Mouse (Mus musculus): ENCODE results near the gene Sp6. TPM values are rescaled to one million over a fixed set of nuclear protein-coding genes. Genes with fewer than 3 reads are reported as not detected.
A peak's percentile ranks its signal among the peaks of the same experiment; 100 is the strongest.

The Sp6 gene
- total RNA-seq, 2 experiments from 2014 or later: 0.07 to 0.12 TPM

DNA sequence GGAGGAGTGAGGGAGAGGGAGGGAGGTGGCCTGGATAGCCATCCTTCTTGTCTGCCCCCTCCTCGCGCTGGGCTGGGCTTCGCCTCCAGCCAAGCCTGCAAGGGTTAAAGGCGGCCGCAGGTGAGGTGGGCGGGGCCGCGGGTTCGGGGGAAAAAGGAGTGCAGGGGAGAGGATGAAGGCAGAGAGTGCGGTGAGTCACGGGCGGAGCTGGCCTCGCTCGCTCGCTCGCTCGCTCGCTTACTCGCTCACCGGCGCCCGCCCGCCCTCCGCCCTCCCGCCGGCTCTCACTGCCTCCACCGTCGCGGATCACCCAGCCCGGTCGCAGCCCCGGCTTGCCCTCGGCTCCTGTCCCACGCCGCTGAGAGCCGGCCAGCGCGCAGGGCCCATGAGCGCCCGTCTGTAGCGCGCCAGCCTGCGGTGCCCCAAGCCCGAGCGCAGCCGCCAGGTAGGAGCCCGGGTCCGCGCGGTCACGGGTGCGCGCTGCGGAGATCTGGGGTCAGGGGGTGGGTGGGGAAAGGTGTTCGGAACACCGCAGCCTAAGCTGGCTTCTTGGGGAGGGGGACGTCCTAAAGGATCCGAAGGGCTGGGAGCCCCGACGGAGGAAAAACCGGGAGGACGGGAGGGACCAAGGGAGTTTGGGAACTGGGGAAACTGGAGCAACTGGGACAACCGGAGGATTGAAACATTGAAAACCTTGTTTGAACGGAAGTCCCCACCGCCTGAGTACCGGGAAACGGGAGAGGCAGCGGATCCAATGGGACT lies 5.6 kb downstream of the Sp6 start:
- no peak for DNase-seq
- intact Hi-C loops (cut with DNase I): no loop called here

DNA sequence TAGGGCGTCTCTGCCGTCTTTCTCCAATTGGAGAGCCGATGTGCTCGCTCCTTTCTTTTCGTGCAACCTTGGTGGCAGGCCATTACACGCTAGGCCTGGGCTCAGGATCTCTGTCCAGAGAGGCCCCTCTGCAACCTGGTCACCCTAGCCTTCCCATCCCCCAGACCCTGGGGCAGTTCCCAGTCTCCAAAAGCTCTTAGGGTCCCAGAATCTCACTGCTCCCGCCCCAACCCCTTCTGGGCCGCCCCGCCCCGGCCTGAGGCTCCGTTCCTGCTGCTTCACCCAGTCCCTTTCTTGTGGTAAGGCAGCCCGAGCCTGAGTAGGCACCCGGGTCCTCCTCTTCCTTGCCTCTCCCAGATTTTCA lies 6.1 kb downstream of the Sp6 start:
- DNase-seq: no peak
- intact Hi-C loops (cut with DNase I): no loop called here

DNA sequence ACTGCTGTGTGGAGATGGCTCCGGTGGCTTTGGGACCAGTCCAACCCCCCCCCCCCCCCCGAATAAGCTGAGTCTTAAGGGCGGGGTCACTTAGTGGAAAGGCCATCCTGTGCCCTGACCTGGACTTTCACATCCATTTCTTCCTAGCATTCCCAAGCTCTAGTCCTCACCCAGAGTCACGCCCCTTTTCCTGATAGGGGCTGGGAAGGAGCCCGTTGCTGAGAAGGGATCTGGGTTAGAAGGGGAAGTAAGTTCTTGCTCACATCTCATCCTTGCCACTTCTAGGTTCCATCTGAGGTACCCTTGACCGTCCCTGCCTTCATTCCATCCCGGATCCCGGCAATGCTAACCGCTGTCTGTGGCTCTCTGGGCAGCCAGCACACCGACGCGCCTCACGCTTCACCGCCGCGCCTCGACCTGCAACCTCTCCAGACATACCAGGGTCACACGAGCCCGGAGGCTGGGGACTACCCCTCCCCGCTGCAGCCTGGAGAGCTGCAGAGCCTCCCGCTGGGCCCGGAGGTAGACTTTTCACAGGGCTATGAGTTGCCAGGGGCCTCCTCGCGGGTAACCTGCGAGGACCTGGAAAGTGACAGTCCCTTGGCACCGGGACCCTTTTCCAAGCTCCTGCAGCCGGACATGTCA lies 8.0 kb downstream of the Sp6 start:
- intact Hi-C loops (cut with DNase I): no loop called here
- no peak for DNase-seq

DNA sequence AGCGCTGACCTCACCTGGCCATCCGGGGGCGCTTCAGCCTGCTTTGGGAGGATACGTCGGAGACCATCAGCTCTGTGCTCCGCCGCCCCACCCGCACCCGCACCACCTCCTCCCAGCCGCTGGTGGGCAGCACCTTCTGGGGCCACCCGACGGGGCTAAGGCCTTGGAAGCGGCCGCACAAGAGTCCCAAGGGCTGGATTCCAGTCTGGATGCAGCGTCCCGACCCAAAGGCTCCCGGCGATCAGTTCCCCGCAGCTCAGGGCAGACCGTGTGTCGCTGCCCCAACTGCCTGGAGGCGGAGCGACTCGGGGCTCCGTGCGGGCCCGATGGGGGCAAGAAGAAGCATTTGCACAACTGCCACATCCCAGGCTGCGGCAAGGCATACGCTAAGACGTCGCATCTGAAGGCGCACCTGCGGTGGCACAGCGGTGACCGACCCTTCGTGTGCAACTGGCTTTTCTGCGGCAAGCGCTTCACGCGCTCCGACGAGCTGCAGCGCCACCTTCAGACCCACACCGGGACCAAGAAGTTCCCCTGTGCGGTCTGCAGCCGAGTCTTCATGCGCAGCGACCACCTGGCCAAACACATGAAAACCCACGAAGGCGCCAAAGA lies 8.8 kb downstream of the Sp6 start:
- intact Hi-C loops (cut with DNase I): loop anchor here (1.0 kb wide), 1 partner anchor 40 kb away; the partner anchor contains the start of gene Sp2
- DNase-seq: peak; percentile 80 to 87

DNA sequence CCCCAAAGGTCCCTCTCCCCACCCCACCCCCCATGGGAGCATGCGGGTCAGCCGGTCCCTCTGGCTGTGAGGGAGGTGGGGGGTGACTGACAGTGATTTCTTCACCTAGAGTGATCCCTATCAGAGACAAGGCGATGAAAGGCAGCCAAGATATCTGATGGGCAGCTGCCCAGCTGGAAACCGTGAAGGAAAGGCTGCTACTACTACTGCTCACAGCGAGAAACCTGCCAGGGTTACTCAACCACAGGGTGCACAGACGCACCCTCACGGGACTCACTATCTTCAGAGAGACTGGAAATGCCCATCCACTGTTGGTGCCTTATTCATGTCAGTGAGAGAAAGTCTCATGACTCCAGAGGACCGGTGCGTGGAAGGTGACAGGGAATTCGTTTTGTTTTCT lies 11.8 kb downstream of the Sp6 start:
- DNase-seq: no peak
- intact Hi-C loops (cut with DNase I): loop anchor here (5.0 kb wide), 1 partner anchor 153 kb away; no protein-coding TSS in a partner anchor

DNA sequence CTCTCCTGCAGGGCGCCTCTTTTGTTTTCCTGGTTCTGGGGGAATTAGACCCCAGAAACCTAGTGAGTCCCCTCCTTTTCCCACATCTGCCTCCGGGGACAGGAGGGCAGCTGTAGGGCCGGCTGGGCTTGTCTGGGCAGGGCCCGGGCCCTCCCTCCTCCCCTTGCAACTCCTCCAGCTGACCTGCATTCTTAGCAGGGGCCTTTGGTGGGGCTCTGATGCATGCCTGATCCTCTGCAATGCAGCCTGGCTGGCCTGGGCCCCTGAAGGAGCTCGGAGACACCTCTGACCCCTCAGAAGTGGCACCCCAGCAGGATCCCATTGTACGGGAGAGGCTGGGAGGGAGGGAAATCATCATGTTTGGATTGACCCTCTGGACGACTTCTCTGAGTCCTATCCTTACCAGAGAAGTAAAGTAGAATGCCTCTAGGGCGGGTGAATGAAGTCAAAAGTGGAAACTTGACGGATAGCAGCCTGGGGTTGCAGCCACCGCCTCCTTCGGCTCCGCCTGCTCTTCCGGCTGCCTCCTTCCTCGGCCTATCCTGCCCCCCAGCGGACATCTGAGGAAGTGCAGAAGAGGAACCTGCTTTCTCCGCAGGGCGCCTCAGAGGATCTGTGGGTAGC lies 12.6 kb downstream of the Sp6 start:
- intact Hi-C loops (cut with DNase I): loop anchor here (1.0 to 5.0 kb wide), 3 partner anchors 44 to 154 kb away; partner anchors contain the start of genes Cdk5rap3 and Sp2
- DNase-seq: peak; percentile 88 to 93

- intact Hi-C loops (cut with DNase I): loop anchor here (5.0 kb wide), 1 partner anchor 158 kb away; no protein-coding TSS in a partner anchor
- peak; percentile 83 to 89 for DNase-seq
Observed at GRCm38 (mm10) chr11:97029686-97030417, 16.7 kb downstream of the Sp6 start, which contains the start of gene Scrn2. Gene Scrn2 (plus strand): TSS chr11:97029938.

DNA sequence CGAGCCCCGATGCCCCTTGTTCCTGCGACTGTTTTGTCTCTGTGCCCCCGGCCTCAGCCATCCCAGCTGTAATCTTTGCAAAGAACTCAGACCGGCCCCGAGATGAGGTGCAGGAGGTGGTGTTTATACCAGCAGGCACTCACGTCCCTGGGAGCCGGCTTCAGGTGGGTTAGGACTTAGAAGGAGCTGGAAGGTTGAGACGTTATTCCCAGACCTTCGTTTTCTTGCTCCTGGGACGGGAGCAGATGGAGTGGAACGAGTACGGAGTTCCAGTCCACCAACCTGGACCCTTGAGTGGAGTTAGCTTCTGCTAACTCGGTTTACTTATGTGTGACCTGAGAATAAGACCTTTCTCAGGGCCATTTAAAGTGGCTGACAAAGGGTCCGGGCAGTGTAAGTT lies 17.2 kb downstream of the Sp6 start:
- no peak for DNase-seq
- intact Hi-C loops (cut with DNase I): no loop called here

GRCm38 (mm10) chr11:97031977-97032376 lies 18.8 kb downstream of the Sp6 start:
- intact Hi-C loops (cut with DNase I): no loop called here
- DNase-seq: no peak

DNA sequence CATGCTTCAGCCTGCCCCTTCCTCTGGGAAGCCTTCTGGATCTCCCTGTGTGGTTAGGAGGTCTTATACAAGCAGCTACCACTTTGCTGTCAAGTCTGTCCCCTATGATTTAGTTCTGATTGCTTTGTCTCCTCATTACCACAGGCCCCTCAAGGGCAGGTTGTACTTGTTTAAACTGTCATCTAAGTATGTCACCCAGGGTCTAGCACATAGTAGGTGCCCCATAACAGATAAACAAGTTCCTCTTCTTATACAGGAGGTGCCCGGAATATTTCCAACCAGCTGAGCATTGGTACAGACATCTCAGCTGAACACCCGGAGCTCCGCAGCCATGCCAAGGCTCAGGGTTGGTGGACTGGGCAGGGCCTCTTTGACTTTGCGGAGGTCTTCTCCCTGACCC lies 19.3 kb downstream of the Sp6 start:
- DNase-seq: no peak
- intact Hi-C loops (cut with DNase I): no loop called here

GRCm38 (mm10) chr11:97033781-97034180 lies 20.6 kb downstream of the Sp6 start:
- no peak for DNase-seq
- intact Hi-C loops (cut with DNase I): no loop called here

GRCm38 (mm10) chr11:97036141-97036540 lies 22.9 kb downstream of the Sp6 start:
- DNase-seq: no peak
- intact Hi-C loops (cut with DNase I): no loop called here

DNA sequence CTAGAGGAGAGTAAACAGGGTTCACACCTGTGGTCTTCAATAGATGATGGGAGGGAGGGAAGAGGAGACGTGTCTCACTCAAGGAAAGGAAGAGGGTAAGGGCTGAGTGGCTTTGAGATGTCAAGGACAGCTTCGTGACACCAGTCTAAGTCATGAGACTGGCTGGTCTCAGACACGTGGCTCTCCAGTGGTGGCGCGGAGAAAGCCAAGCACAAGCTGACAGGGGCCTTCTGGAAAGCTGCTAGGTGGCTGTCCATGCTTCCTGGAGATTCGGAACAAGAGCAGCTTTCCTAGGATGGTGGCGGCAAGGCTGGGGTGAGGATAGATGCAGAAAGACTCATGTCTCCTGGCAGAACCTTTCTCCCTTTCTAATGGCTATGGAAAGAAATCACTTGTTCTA lies 25.7 kb downstream of the Sp6 start:
- intact Hi-C loops (cut with DNase I): no loop called here
- no peak for DNase-seq

DNA sequence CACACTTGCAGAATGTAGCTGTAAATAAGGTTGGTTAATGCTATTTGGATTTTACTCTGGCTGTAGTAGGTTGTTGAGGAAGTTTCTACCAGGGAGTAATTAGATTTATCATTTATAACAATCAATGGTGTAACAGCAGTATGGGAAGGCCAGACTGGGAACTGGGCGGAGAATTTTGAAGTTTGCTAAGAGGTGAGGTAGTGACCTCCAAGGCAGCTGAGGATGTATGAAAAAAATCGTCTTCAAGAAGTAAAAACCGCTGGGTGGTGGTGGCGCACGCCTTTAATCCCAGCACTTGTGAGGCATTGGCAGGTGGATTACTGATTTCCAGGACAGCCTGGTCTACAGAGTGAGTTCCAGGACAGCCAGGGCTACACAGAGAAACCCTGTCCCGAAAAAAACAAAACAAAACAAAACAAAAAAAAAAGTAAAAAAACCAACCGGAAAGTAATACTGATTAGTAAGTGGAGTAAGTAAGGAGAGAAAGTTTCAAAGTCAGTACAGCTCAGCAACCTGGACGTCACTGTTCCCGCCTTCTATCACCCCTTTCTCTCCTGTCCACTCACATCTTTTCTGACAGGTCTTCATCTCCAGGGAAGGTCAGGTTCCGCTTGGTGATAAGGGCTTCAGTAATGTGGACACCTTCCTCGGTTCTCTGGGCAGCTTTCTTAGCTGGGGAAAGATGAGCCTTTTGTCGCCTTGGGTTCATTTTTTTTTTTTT lies 27.3 kb downstream of the Sp6 start:
- intact Hi-C loops (cut with DNase I): no loop called here

DNA sequence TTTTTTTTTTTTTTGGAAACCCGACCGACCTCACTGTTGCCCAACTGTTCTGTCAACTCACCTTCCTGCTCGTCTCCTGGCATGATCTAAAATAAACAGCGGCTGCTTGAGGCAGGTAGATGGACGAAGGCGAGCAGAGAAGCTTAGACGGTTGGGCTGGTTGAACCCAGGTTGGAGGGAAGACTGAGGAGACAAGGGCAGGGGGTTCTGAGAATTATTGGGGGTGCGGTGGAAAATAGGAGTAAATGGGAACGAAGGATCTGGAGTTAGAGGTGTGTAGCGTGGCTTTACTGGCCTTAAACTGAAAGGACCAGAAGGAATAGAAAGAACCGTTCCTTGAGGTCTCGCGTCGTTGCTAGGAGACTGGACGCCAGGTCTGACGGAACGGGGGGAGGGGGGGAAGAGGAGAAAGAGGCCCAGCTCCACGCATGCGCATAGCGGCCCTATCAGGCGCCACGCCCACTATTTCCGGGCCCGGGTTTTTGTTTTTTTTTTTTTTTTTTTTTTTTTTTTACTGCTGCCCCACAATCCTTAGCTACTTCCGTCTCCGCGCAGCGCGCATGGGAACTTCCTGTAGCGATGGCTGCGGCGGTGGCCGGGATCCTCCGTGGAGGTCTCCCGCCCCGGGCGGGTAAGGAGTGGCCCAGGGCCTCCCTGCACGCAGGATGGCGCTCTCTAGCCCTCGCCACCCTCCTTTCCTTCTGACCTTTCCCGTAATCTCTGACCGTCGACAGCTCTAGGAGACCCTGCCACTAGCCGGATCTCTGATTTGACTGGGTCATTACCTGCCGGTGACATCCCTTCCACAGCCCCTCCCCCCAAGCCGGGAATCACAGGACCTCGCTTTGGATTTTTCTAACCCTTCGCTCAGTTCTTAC lies 28.1 kb downstream of the Sp6 start, which contains the start of the genes Lrrc46 and Mrpl10:
Lrrc46 (minus strand) TSS at position 386 of the 878 bp plus-strand sequence.
Mrpl10 (plus strand) TSS at position 539 of the 878 bp plus-strand sequence.
- intact Hi-C loops (cut with DNase I): no loop called here

More for the DNA sequence above, 27.3 kb downstream of the Sp6 start:
- no peak for DNase-seq

GRCm38 (mm10) chr11:97044902-97045301 lies 31.7 kb downstream of the Sp6 start:
- no peak for DNase-seq
- intact Hi-C loops (cut with DNase I): no loop called here

More for the DNA sequence above, 28.1 kb downstream of the Sp6 start, which contains the start of the genes Lrrc46 and Mrpl10:
- peak; percentile 92 to 93 for DNase-seq

DNA sequence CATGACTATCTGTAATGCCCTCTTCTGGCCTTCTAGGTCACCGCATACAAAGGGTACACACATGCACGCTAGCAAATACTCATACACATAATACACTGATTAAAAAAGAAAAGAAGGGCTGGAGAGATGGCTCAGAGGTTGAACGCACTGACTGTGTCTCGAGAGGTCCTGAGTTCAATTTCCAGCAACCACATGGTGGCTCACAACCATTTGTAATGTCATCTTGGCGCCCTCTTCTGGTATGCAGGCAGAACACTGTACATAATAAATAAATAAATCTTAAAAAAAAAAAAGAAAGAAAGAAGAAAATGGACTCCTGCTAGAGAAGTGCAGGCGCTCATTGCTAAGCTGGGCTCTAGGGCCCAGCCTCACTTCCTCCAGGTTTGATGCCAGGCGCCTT lies 32.7 kb downstream of the Sp6 start:
- no peak for DNase-seq
- intact Hi-C loops (cut with DNase I): no loop called here

- intact Hi-C loops (cut with DNase I): no loop called here
- DNase-seq: no peak
Observed at GRCm38 (mm10) chr11:97048090-97048650, 35.0 kb downstream of the Sp6 start.

All from heart, postnatal 14 days (tissue).